Mouse (Mus musculus): ENCODE measurements around the gene Vmn2r57.
"Not testable (repeated sequence)": the region's sequence is repeated elsewhere in the genome, so short reads cannot be mapped to it uniquely, and the experiment has no call there.

Vmn2r57 gene

GRCm38 (mm10) chr7:41448596-41448995 lies at the start of gene Vmn2r57:
Gene Vmn2r57, minus strand, starts transcription at chr7:41448696.
- not testable (repeated sequence) for H3K27me3 ChIP-seq (ENCODE audit: control insufficient read depth, insufficient read depth, low read length, poor library complexity, severe bottlenecking); H3K36me3 ChIP-seq (ENCODE audit: control insufficient read depth, insufficient read depth, low read length, poor library complexity, severe bottlenecking); DNase-seq (ENCODE audit: low read depth, low spot score)

DNA sequence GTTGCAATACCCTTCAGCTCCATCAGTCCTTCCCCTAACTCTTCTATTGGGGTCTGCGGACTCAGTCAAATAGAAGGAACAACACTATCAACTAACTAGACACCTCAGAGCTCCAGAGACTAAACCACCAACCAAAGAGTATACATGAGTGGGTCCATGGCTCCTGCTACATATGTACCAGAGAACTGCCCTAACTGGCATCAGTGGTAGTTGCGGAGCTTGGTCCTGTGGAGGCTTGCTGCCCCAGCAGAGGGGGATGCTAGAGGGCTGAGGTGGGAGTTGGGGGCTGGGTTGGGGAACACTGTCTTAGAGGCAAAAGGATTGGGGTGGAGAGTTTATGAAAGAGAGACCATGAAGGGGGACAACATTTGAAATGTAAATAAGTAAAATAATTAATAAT lies 49.4 kb upstream of the Vmn2r57 start:
- H3K27me3 ChIP-seq (ENCODE audit: control insufficient read depth, insufficient read depth, low read length, poor library complexity, severe bottlenecking) = no peaks in the 10 kb centered on the region
- no peak for DNase-seq (ENCODE audit: low read depth, low spot score)
- no peaks in the 10 kb centered on the region for H3K36me3 ChIP-seq (ENCODE audit: control insufficient read depth, insufficient read depth, low read length, poor library complexity, severe bottlenecking)

- DNase-seq (ENCODE audit: low read depth, low spot score) = no peak
- Histone ChIP-seq H3K36me3 (ENCODE audit: control insufficient read depth, insufficient read depth, low read length, poor library complexity, severe bottlenecking) (no peaks in the 10 kb centered on the region), H3K27me3 (ENCODE audit: control insufficient read depth, insufficient read depth, low read length, poor library complexity, severe bottlenecking) (no peaks in the 10 kb centered on the region)
Measured at GRCm38 (mm10) chr7:41451864-41452263, 3.4 kb upstream of the Vmn2r57 start.

DNA sequence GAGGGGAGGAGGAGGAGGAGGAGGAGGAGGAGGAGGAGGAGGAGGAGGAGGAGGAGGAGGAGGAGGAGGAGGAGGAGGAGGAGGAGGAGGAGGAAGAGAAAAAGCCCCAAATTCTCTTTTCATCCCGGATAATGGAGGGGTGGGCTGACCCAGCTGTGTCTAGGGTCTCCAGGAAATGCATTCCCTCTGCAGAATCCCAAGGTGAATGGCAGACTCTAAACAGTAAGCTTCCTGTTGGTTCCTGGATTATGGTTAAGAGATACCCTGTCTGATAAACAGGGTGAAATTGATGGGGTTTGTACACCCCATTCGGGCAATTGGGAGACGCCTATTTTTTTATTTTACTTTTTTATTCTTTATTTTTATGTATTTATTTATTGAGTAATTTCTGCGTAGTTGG lies 54.4 kb downstream of the Vmn2r57 start:
- no peaks in the 10 kb centered on the region for H3K27me3 ChIP-seq (ENCODE audit: control insufficient read depth, insufficient read depth, low read length, poor library complexity, severe bottlenecking)
- DNase-seq (ENCODE audit: low read depth, low spot score) = no peak
- H3K36me3 ChIP-seq (ENCODE audit: control insufficient read depth, insufficient read depth, low read length, poor library complexity, severe bottlenecking) = no peaks in the 10 kb centered on the region

DNA sequence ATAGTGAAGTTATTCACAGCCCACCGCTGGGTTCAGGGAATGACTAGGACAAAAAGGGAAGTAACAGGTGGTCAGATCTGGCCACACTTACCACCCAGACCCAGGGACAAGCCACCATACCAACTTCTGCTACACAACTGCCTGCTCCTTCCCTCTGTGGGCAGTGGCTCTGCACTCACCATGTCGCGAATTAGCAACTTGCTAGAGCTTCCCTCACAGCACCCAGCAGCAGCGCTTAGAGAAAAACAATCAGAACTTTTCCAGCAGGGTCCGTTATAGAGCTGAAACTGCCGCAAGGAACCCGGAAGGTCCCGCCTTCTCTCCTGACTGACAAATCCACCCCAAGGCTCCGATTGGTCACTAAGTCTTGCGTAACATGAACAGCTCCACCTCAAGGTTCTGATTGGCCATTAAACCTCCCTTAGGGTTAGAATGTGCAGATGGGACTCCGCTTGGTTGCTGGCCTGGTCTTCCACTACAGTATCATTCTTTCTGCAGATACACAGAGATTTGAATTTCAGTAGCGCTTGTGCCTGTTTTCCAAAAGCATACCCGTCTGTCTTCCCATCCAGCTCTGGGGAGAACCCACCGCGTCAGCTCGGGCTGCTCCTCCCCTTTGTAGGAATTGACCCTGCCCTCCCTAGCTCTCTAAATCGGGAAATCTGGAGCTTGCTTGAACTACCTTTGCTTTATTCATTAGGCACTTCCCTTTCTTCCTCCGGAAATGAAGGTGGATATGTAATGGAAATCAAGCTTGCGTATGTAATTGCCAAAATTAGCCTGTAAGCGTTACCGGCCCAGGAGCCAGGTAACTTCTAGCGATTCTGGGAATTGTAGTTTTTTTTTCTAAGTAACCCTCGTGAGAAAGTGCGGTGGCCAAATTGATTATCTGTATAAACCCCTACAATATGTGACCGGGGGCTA lies 55.2 kb downstream of the Vmn2r57 start, which contains the start of gene AI987944:
Gene AI987944, minus strand, starts transcription at position 332 of the 924 bp plus-strand sequence.
- Histone ChIP-seq H3K27me3 (ENCODE audit: control insufficient read depth, insufficient read depth, low read length, poor library complexity, severe bottlenecking) (no peaks in the 10 kb centered on the region), H3K36me3 (ENCODE audit: control insufficient read depth, insufficient read depth, low read length, poor library complexity, severe bottlenecking) (no peaks in the 10 kb centered on the region)
- peak; percentile 94 for DNase-seq (ENCODE audit: low read depth, low spot score)

Data from splenic B cell, adult 2 months (primary cell).